Mouse (Mus musculus): Measurements from ENCODE around the gene Edem2. TPM values are rescaled to one million over a fixed set of nuclear protein-coding genes. Genes with fewer than 3 reads are reported as not detected.
"Not testable (repeated sequence)": the region's sequence is repeated elsewhere in the genome, so short reads cannot be mapped to it uniquely, and the experiment has no call there.

The Edem2 gene
- polyA plus RNA-seq, 1 experiment from 2014 or later = 40.1 TPM

GRCm38 (mm10) chr2:155698443-155698842 is 30.8 kb downstream of the Edem2 start:
- H3K4me3 ChIP-seq (replicated peaks); H3K9me3 ChIP-seq (replicated peaks); H3K4me2 ChIP-seq; H3K27me3 ChIP-seq (replicated peaks); H3K4me1 ChIP-seq; ATAC-seq (ENCODE audit: low FRiP score); H3K27ac ChIP-seq (replicated peaks); H3K9ac ChIP-seq (replicated peaks): not testable (repeated sequence)
- 95% methylated on average over 6 of the region's 6 CpGs for WGBS
- H3K36me3 ChIP-seq = peaks cover 19% of the 10 kb centered on the region

DNA sequence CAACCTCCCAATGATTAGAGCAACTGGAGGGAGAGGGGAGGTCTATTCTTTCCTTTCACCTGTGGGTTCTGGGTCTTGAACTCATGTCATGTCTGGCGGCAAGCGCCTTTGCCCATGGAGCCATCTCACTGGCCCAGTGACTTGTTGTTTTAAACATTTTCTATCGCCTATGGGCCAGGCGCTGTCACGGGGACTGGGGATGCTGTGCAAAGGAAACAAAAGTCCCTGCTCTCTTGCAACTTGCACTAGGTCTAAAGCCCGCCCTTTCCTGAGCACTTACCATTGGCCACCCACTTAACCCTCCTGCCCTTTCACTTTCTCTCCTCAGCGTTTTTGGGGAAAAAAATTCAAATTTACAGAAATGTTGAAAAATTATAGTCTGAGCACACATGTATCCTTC is 32.4 kb downstream of the Edem2 start:
- Histone ChIP-seq H3K9me3 (replicated peaks) (no peaks in the 10 kb centered on the region), H3K9ac (replicated peaks) (no peak overlapping the region), H3K4me3 (replicated peaks) (no peak overlapping the region), H3K27me3 (replicated peaks) (no peaks in the 10 kb centered on the region), H3K4me1 (no peaks in the 10 kb centered on the region), H3K36me3 (peaks cover 8% of the 10 kb centered on the region), H3K4me2 (no peak overlapping the region), H3K27ac (replicated peaks) (no peak overlapping the region)
- WGBS = 81% methylated on average over 7 of the region's 7 CpGs
- ATAC-seq (ENCODE audit: low FRiP score) = no peak

DNA sequence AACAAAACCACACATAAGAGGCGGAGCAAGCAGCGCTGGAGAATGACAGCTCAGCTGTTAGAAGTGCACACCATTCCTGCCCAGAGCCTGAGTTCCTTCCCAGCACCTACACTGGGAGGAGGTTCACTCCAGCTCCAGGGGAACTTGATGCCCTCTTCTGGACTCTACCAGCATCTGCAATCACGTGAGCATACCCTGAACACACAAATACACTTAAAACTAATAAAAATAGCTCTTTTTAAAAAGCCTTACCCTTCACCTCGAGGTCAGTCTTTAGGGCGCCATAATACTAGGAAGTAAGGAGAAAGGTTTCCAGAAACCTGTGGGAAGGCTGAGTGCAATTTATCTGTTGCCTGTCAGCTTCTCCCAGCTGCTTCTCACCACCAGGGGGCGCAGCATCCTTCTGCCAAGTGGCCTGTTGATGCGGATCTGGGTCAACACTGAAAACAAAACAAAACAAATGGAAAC is 33.1 kb downstream of the Edem2 start:
- ATAC-seq (ENCODE audit: low FRiP score) = no peak
- Histone ChIP-seq H3K4me1 (peaks cover 3% of the 10 kb centered on the region), H3K9me3 (replicated peaks) (no peaks in the 10 kb centered on the region), H3K27ac (replicated peaks) (no peak overlapping the region), H3K36me3 (peaks cover 3% of the 10 kb centered on the region), H3K9ac (replicated peaks) (no peak overlapping the region), H3K4me3 (replicated peaks) (no peak overlapping the region), H3K4me2 (no peak overlapping the region), H3K27me3 (replicated peaks) (no peaks in the 10 kb centered on the region)
- WGBS = 13% methylated on average over 7 of the region's 7 CpGs

DNA sequence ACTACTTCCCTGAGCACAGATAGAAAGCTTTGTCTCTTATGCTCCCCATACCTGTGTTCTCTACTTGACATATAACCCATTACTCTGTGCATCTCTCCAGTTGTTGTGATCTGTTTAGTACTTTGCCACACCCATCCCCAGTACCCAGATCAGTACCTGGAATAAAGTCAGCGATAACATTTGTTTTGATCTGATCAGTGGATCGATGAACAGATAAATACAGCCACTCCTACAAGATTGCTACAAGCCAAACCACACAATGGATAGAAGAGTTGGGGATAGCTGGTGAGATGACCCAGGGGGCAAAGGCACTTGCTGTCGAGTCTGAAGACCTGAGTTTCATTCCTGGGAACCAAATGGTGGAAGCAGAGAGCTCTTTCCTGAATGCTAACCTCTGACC is 34.0 kb downstream of the Edem2 start:
- Histone ChIP-seq H3K27ac (replicated peaks) (no peak overlapping the region), H3K4me3 (replicated peaks) (no peak overlapping the region), H3K36me3 (no peaks in the 10 kb centered on the region), H3K27me3 (replicated peaks) (no peaks in the 10 kb centered on the region), H3K4me1 (peaks cover 11% of the 10 kb centered on the region), H3K4me2 (no peak overlapping the region), H3K9me3 (replicated peaks) (no peaks in the 10 kb centered on the region), H3K9ac (replicated peaks) (no peak overlapping the region)
- 77% methylated on average over 3 of the region's 3 CpGs for WGBS
- no peak for ATAC-seq (ENCODE audit: low FRiP score)

- H3K9me3 ChIP-seq (replicated peaks) = no peaks in the 10 kb centered on the region
- no peak overlapping the region for H3K9ac ChIP-seq (replicated peaks)
- H3K36me3 ChIP-seq = no peaks in the 10 kb centered on the region
- no peak overlapping the region for H3K4me3 ChIP-seq (replicated peaks)
- H3K4me1 ChIP-seq = peaks cover 18% of the 10 kb centered on the region
- 81% methylated on average over 2 of the region's 2 CpGs for WGBS
- H3K27me3 ChIP-seq (replicated peaks) = no peaks in the 10 kb centered on the region
- no peak overlapping the region for H3K4me2 ChIP-seq
- H3K27ac ChIP-seq (replicated peaks) = no peak overlapping the region
- ATAC-seq (ENCODE audit: low FRiP score) = no peak
These were observed 34.7 kb downstream of the Edem2 start for GRCm38 (mm10) chr2:155694564-155694963.

DNA sequence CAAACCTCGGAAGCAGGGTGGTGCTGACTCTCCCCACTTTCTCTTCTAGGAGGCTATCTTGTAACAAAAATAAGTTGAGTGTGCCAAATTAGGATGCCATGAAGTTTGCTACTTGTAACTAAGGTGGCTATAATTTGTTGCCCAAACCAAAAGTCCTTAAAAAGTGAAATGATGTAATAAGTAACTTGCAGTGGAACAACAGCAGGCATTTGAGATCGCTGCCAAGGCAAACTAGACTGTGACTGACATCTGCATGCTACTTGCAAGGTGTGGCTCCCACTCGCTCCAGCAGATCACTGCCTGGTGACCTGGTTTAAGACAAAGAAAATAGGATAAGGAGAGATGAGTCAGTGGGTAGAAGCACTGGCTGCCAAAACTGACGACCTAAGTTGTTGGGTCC is 36.1 kb downstream of the Edem2 start:
- WGBS = 81% methylated on average over 4 of the region's 4 CpGs
- no peak for ATAC-seq (ENCODE audit: low FRiP score)

DNA sequence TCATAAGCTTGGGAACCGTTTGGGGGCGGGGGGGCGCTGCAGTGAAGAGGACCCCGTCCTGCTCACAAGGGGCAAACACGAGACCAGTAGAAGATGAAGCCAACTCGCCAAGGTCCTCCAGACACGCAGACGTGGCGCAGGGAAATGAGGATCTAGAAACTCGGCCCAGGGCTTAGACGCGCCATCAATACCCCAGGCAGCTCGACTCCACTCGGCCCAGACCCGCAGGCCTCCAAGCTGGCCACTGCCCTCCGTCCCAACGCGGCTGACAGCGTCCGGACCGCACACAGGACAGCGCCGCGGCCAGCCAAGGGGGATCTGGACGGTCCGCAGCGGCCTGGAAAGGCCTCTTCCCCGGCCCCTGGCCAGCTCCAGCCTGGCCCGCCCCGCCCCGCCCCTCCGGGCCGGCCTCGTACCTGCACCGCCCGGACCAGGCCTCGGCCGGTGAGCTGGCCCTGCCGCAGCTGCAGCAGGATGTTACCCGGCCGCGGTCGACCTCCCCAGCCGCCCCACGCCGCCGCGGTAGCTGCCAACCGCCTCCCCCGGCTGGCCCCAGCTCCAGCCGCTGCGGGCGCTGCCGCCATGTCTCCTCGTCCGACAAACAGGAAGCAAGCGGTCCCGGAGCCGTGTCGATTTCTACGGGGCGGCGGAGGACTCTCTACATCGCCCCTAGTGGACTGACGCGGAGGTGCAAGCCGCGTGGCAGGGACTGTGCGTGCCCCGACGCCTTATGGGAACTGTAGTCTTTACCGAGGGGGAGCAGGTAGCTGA is 37.4 kb downstream of the Edem2 start, which contains the start of gene Trpc4ap:
Gene Trpc4ap, minus strand, starts transcription at position 662 of the 771 bp plus-strand sequence.
- WGBS = under 1% methylated on average over 66 of the region's 72 CpGs
- H3K36me3 ChIP-seq = peaks cover 6% of the 10 kb centered on the region; the same call in 1 of the 2 replicates
- H3K27me3 ChIP-seq (replicated peaks) = no peaks in the 10 kb centered on the region
- peaks cover 30% of the 10 kb centered on the region for H3K4me1 ChIP-seq
- peak; percentile 94 for ATAC-seq (ENCODE audit: low FRiP score)
- H3K9ac ChIP-seq (replicated peaks) = peak within 1 kb of the TSS; percentile 98
- H3K27ac ChIP-seq (replicated peaks) = peak within 1 kb of the TSS; percentile 95
- peak within 1 kb of the TSS; percentile 98 for H3K4me3 ChIP-seq (replicated peaks)
- no peaks in the 10 kb centered on the region for H3K9me3 ChIP-seq (replicated peaks)
- peak within 1 kb of the TSS; percentile 78 for H3K4me2 ChIP-seq

More for the DNA sequence above, 36.1 kb downstream of the Edem2 start:
- Histone ChIP-seq H3K9ac (replicated peaks) (no peak overlapping the region), H3K4me1 (peaks cover 24% of the 10 kb centered on the region), H3K27me3 (replicated peaks) (no peaks in the 10 kb centered on the region), H3K27ac (replicated peaks) (no peak overlapping the region), H3K4me3 (replicated peaks) (no peak overlapping the region), H3K4me2 (no peak overlapping the region), H3K9me3 (replicated peaks) (no peaks in the 10 kb centered on the region), H3K36me3 (no peaks in the 10 kb centered on the region)

DNA sequence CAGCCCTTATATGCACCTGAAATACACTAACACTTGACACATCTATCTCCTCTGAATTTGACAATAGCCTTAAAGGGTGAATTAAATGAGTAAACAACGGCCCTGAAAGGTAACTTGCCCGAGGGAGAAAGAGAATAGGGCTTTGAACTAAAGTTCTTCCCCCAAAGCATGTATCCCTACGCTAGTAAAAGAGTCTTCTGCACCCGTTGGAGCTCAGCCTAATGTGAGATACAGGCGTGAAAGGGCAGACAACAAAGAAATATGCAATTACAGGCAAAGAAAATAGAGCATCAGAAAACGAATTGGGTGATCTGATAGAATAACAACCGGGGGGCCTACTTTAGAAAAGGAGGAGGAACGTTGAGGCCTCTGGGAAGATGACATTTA is 37.9 kb downstream of the Edem2 start:
- WGBS = 3% methylated on average over 8 of the region's 8 CpGs
- H3K27ac ChIP-seq (replicated peaks) = peak overlapping the region; percentile 95
- no peaks in the 10 kb centered on the region for H3K27me3 ChIP-seq (replicated peaks)
- peaks cover 6% of the 10 kb centered on the region; the same call in 1 of the 2 replicates for H3K36me3 ChIP-seq
- peaks cover 33% of the 10 kb centered on the region for H3K4me1 ChIP-seq
- no peaks in the 10 kb centered on the region for H3K9me3 ChIP-seq (replicated peaks)
- peak overlapping the region; percentile 98 for H3K9ac ChIP-seq (replicated peaks)
- H3K4me3 ChIP-seq (replicated peaks) = peak overlapping the region; percentile 98
- no peak for ATAC-seq (ENCODE audit: low FRiP score)
- H3K4me2 ChIP-seq = peak overlapping the region; percentile 78

DNA sequence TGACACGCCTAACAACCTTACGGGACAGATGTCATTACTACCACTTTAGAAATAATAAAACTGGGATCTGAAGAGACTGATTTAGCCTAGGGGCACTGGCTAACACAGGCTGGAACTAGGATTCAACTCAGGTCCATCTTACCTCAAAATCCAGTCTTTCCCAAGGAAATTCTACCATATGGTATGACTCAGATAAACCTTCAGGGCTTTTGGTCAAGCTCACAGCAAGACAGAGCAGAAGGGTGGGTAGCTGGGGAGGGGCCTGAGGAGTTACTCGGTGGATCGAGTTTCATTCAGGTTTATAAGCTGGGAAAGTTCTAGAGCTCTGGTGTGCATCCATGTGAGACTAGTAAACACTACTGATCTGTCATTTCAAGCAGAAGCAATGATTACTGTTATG is 40.1 kb downstream of the Edem2 start:
- Histone ChIP-seq H3K4me2 (no peak overlapping the region), H3K9me3 (replicated peaks) (no peaks in the 10 kb centered on the region), H3K27ac (replicated peaks) (no peak overlapping the region), H3K27me3 (replicated peaks) (no peaks in the 10 kb centered on the region), H3K36me3 (peaks cover 6% of the 10 kb centered on the region; the same call in 1 of the 2 replicates), H3K9ac (replicated peaks) (no peak overlapping the region), H3K4me1 (peaks cover 36% of the 10 kb centered on the region), H3K4me3 (replicated peaks) (no peak overlapping the region)
- no peak for ATAC-seq (ENCODE audit: low FRiP score)
- 85% methylated on average over 4 of the region's 4 CpGs for WGBS

- Histone ChIP-seq H3K27ac (replicated peaks) (no peak overlapping the region), H3K4me1 (peaks cover 39% of the 10 kb centered on the region), H3K36me3 (peaks cover 6% of the 10 kb centered on the region; the same call in 1 of the 2 replicates), H3K9ac (replicated peaks) (no peak overlapping the region), H3K4me3 (replicated peaks) (no peak overlapping the region), H3K4me2 (no peak overlapping the region), H3K9me3 (replicated peaks) (no peaks in the 10 kb centered on the region), H3K27me3 (replicated peaks) (no peaks in the 10 kb centered on the region)
- 94% methylated on average over 11 of the region's 11 CpGs for WGBS
- no peak for ATAC-seq (ENCODE audit: low FRiP score)
These were observed 41.5 kb downstream of the Edem2 start for GRCm38 (mm10) chr2:155687746-155688145.

DNA sequence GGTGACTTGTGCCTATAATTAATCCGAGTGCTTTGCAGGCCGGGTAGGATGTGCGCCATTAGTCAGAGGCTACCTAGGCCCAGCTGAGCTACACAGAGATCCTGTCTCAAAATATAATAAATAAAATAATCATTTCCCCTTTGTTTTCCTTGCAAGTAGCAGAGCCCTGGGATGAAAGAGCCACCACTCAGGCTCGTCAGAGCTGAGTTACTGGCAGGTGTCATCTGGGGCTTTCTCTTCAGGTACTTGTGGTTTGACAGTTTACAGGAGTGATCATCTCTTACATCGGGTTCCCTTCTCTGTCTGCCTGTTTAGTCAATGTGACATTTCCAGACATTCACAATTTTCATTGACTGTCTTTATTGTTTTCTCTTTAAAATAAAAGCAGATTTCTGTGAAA is 42.7 kb downstream of the Edem2 start:
- peaks cover 39% of the 10 kb centered on the region for H3K4me1 ChIP-seq
- H3K36me3 ChIP-seq = peaks cover 6% of the 10 kb centered on the region; the same call in 1 of the 2 replicates
- H3K27ac ChIP-seq (replicated peaks) = no peak overlapping the region
- ATAC-seq (ENCODE audit: low FRiP score) = no peak
- no peak overlapping the region for H3K4me3 ChIP-seq (replicated peaks)
- no peaks in the 10 kb centered on the region for H3K9me3 ChIP-seq (replicated peaks)
- WGBS = 82% methylated on average over 5 of the region's 5 CpGs
- no peak overlapping the region for H3K4me2 ChIP-seq
- H3K9ac ChIP-seq (replicated peaks) = no peak overlapping the region
- H3K27me3 ChIP-seq (replicated peaks) = no peaks in the 10 kb centered on the region

DNA sequence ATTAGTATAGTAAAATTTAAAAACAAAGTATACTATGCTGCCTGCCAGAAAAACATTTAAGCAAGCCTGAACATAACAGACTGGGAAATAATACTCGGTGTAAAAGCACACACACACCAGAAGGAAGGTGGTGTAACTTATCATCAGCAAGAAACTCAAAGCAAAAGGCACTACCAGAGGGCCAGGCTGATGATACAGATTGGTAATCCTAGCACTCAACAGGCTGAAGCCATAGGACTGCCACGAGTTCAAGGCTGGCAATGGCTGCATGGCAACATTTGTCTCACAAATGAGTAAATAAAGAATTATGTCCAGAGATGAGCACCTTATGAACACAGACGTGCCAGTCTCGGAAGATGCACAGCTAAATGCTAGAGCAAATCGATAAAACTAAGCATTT is 45.5 kb downstream of the Edem2 start:
- Histone ChIP-seq H3K4me1 (peaks cover 19% of the 10 kb centered on the region), H3K4me2 (no peak overlapping the region), H3K36me3 (peaks cover 6% of the 10 kb centered on the region; the same call in 1 of the 2 replicates), H3K9me3 (replicated peaks) (no peaks in the 10 kb centered on the region), H3K27me3 (replicated peaks) (no peaks in the 10 kb centered on the region), H3K9ac (replicated peaks) (no peak overlapping the region), H3K4me3 (replicated peaks) (no peak overlapping the region), H3K27ac (replicated peaks) (no peak overlapping the region)
- ATAC-seq (ENCODE audit: low FRiP score) = no peak
- 94% methylated on average over 5 of the region's 5 CpGs for WGBS
